Mouse (Mus musculus): ENCODE measurements around the gene Ccnl1.

DNA sequence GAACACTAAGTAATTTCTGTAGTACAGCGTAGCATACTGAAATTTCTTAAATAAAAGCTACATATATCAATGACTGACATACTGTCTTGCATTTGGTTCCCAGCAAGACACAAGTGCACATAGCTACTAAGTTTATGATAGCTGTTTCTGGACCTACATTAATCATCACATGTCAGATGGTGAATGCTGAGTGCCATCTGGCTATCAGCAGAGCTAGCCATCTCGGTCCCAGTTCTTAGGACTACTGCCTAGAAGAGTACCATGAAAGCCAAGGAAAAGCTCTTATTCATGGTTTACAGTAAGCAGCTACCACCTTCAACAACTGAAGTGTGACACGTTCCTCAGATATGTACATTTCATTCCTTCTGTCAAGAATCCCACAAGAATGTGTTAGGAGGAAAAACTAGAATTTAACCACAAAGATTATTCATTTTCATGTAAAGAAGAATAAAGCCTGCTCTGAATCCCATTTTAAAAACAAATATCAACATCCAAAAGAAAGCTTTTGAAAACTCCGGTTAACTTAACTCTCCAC, 7.2 kb downstream of the Ccnl1 start:
- TF ChIP-seq CTCF (IDR thresholded peaks at IDR 0.05; ENCODE audit: low read depth, low read length) (no peak), POLR2A (IDR thresholded peaks at IDR 0.05; ENCODE audit: borderline replicate concordance, low read depth, low read length) (no peak)
